Mouse (Mus musculus) forebrain, embryonic 13.5 days (tissue): ENCODE data around the gene Nek11. TPM values are rescaled to one million over a fixed set of nuclear protein-coding genes. Genes with fewer than 3 reads are reported as not detected.

Experiments
- ATAC-seq: fragments of 200-750 bp; cut with Nextera tagmentation; 2 replicates; pipeline ENCODE4 v1.8.0; 2017
- H3K27ac ChIP-seq: fragments of 300-500 bp; sonication (generic); 2 replicates; pipeline ENCODE4 v1.5.1; 2015; ENCODE audit warnings: inconsistent platforms, mild to moderate bottlenecking, moderate library complexity
- H3K27me3 ChIP-seq: fragments of 300-500 bp; sonication (generic); 2 replicates; pipeline ENCODE4 v1.6.1; 2015; ENCODE audit warnings: mild to moderate bottlenecking, inconsistent platforms
- H3K36me3 ChIP-seq: fragments of 300-500 bp; sonication (generic); 2 replicates; pipeline ENCODE4 v1.6.1; 2015; ENCODE audit warnings: mild to moderate bottlenecking, inconsistent platforms; ENCODE audit not compliant: poor library complexity, severe bottlenecking
- H3K4me1 ChIP-seq: fragments of 300-500 bp; sonication (generic); 2 replicates; pipeline ENCODE4 v1.6.1; 2015; ENCODE audit warnings: inconsistent platforms
- H3K4me2 ChIP-seq: fragments of 300-500 bp; sonication (generic); 2 replicates; pipeline ENCODE4 v1.6.1; 2015; ENCODE audit warnings: inconsistent platforms, mild to moderate bottlenecking, moderate library complexity
- H3K4me3 ChIP-seq: fragments of 300-500 bp; sonication (generic); 2 replicates; pipeline ENCODE4 v1.5.1; 2015; ENCODE audit warnings: mild to moderate bottlenecking, inconsistent platforms
- H3K9ac ChIP-seq: fragments of 300-500 bp; sonication (generic); 2 replicates; pipeline ENCODE4 v1.6.1; 2015; ENCODE audit warnings: mild to moderate bottlenecking, inconsistent platforms
- H3K9me3 ChIP-seq: fragments of 300-500 bp; sonication (generic); replicated peaks from 2 replicates; pipeline ENCODE4 v1.6.1; 2016; ENCODE audit warnings: inconsistent platforms
- WGBS: fragments of 180-500 bp; shearing (Covaris S2); methylation state at CpG from one replicate; pipeline ENCODE4 v1.1.7; 2015; 5-methylcytosine and 5-hydroxymethylcytosine counted together
- polyA plus RNA-seq: library from polyadenylated mRNA; unstranded; fragments of >200 nt; fragmentation: Nextera tagmentation; extraction: Ambion mirVana; gene quantifications from 2 replicates; pipeline ENCODE4 v1.2.1, GENCODE M21; 2015

The Nek11 gene
- polyA plus RNA-seq, 1 experiment from 2014 or later, result 2.0 TPM

GRCm38 (mm10) chr9:105309553-105310281 is 85.6 kb downstream of the Nek11 start:
- Histone ChIP-seq H3K4me2 (peak overlapping the region; percentile 21; the same call in 1 of the 2 replicates), H3K27me3 (no peaks in the 10 kb centered on the region), H3K9me3 (no peaks in the 10 kb centered on the region), H3K36me3 (no peaks in the 10 kb centered on the region), H3K9ac (no peak overlapping the region), H3K4me3 (no peak overlapping the region), H3K4me1 (peaks cover 21% of the 10 kb centered on the region), H3K27ac (peak overlapping the region; percentile 57)
- WGBS, result 29% methylated on average over 9 of the region's 9 CpGs
- peak; percentile 80 for ATAC-seq

GRCm38 (mm10) chr9:105306042-105306441 is 89.3 kb downstream of the Nek11 start:
- peaks cover 16% of the 10 kb centered on the region for H3K4me1 ChIP-seq
- WGBS, result 80% methylated on average over 2 of the region's 2 CpGs
- no peak overlapping the region for H3K27ac ChIP-seq
- no peaks in the 10 kb centered on the region for H3K36me3 ChIP-seq
- no peak for ATAC-seq
- no peaks in the 10 kb centered on the region for H3K9me3 ChIP-seq
- no peaks in the 10 kb centered on the region for H3K27me3 ChIP-seq
- no peak overlapping the region for H3K4me2 ChIP-seq
- H3K9ac ChIP-seq, result no peak overlapping the region
- H3K4me3 ChIP-seq, result no peak overlapping the region

- WGBS, result 86% methylated on average over 3 of the region's 3 CpGs
These were observed 93.1 kb downstream of the Nek11 start for GRCm38 (mm10) chr9:105302230-105302629.

GRCm38 (mm10) chr9:105301396-105301795 is 93.9 kb downstream of the Nek11 start:
- WGBS, result 95% methylated on average over 1 of the region's 1 CpGs
- no peaks in the 10 kb centered on the region for H3K9me3 ChIP-seq

More at GRCm38 (mm10) chr9:105302230-105302629, 93.1 kb downstream of the Nek11 start:
- no peaks in the 10 kb centered on the region for H3K9me3 ChIP-seq
- ATAC-seq, result no peak
- no peak overlapping the region for H3K9ac ChIP-seq
- no peaks in the 10 kb centered on the region for H3K36me3 ChIP-seq
- peaks cover under 1% of the 10 kb centered on the region; the same call in 1 of the 2 replicates for H3K4me1 ChIP-seq
- H3K27me3 ChIP-seq, result no peaks in the 10 kb centered on the region
- no peak overlapping the region for H3K4me2 ChIP-seq
- no peak overlapping the region for H3K4me3 ChIP-seq
- no peak overlapping the region for H3K27ac ChIP-seq

GRCm38 (mm10) chr9:105300738-105301325 is 94.5 kb downstream of the Nek11 start:
- Histone ChIP-seq H3K9ac (no peak overlapping the region), H3K4me1 (no peaks in the 10 kb centered on the region), H3K36me3 (no peaks in the 10 kb centered on the region), H3K4me3 (no peak overlapping the region), H3K27ac (no peak overlapping the region), H3K4me2 (no peak overlapping the region), H3K9me3 (no peaks in the 10 kb centered on the region), H3K27me3 (no peaks in the 10 kb centered on the region)
- 81% methylated on average over 2 of the region's 2 CpGs for WGBS
- ATAC-seq, result no peak

More at GRCm38 (mm10) chr9:105301396-105301795, 93.9 kb downstream of the Nek11 start:
- H3K4me1 ChIP-seq, result no peaks in the 10 kb centered on the region
- no peak overlapping the region for H3K4me2 ChIP-seq
- no peaks in the 10 kb centered on the region for H3K36me3 ChIP-seq
- H3K27me3 ChIP-seq, result no peaks in the 10 kb centered on the region
- H3K9ac ChIP-seq, result no peak overlapping the region
- ATAC-seq, result no peak
- no peak overlapping the region for H3K27ac ChIP-seq
- H3K4me3 ChIP-seq, result no peak overlapping the region

- no peaks in the 10 kb centered on the region for H3K36me3 ChIP-seq
- WGBS, result 48% methylated on average over 7 of the region's 7 CpGs
- H3K4me2 ChIP-seq, result no peak overlapping the region
- H3K27ac ChIP-seq, result no peak overlapping the region
- peaks cover 1% of the 10 kb centered on the region; the same call in 1 of the 2 replicates for H3K4me1 ChIP-seq
- no peaks in the 10 kb centered on the region for H3K27me3 ChIP-seq
- no peak for ATAC-seq
- no peak overlapping the region for H3K4me3 ChIP-seq
- no peaks in the 10 kb centered on the region for H3K9me3 ChIP-seq
- no peak overlapping the region for H3K9ac ChIP-seq
These were observed 110.7 kb downstream of the Nek11 start for GRCm38 (mm10) chr9:105284670-105285069.

- WGBS, result 16% methylated on average over 4 of the region's 4 CpGs
- 0 out of 2 replicates have a peak, but pooled peaks have one; percentile 21 for ATAC-seq
These were observed 112.6 kb downstream of the Nek11 start for GRCm38 (mm10) chr9:105282725-105283124.

GRCm38 (mm10) chr9:105274925-105275324 is 120.4 kb downstream of the Nek11 start:
- 0 out of 2 replicates have a peak, but pooled peaks cover 1% of the 10 kb centered on the region for H3K27me3 ChIP-seq
- H3K27ac ChIP-seq, result no peak overlapping the region
- no peak overlapping the region for H3K9ac ChIP-seq
- no peaks in the 10 kb centered on the region for H3K9me3 ChIP-seq
- peak; percentile 13; the same call in 1 of the 2 replicates for ATAC-seq
- 66% methylated on average over 3 of the region's 3 CpGs for WGBS
- no peak overlapping the region for H3K4me3 ChIP-seq
- H3K36me3 ChIP-seq, result no peaks in the 10 kb centered on the region
- no peak overlapping the region for H3K4me2 ChIP-seq
- peaks cover 20% of the 10 kb centered on the region for H3K4me1 ChIP-seq

More at GRCm38 (mm10) chr9:105282725-105283124, 112.6 kb downstream of the Nek11 start:
- H3K27ac ChIP-seq, result no peak overlapping the region
- H3K27me3 ChIP-seq, result no peaks in the 10 kb centered on the region
- no peaks in the 10 kb centered on the region for H3K36me3 ChIP-seq
- H3K9me3 ChIP-seq, result no peaks in the 10 kb centered on the region
- peaks cover 4% of the 10 kb centered on the region; the same call in 1 of the 2 replicates for H3K4me1 ChIP-seq
- H3K9ac ChIP-seq, result no peak overlapping the region
- H3K4me2 ChIP-seq, result no peak overlapping the region
- no peak overlapping the region for H3K4me3 ChIP-seq

- no peak overlapping the region for H3K4me2 ChIP-seq
- 50% methylated on average over 6 of the region's 6 CpGs for WGBS
- no peak overlapping the region for H3K9ac ChIP-seq
- no peaks in the 10 kb centered on the region for H3K36me3 ChIP-seq
- no peak overlapping the region for H3K27ac ChIP-seq
- no peak overlapping the region for H3K4me3 ChIP-seq
- H3K9me3 ChIP-seq, result no peaks in the 10 kb centered on the region
- H3K27me3 ChIP-seq, result 0 out of 2 replicates have a peak, but pooled peaks cover 3% of the 10 kb centered on the region
- H3K4me1 ChIP-seq, result peaks cover 20% of the 10 kb centered on the region
- 0 out of 2 replicates have a peak, but pooled peaks have one; percentile 41 for ATAC-seq
These were observed 121.0 kb downstream of the Nek11 start for GRCm38 (mm10) chr9:105274286-105274685.

GRCm38 (mm10) chr9:105272241-105272640 is 123.1 kb downstream of the Nek11 start:
- 0 out of 2 replicates have a peak, but pooled peaks cover 3% of the 10 kb centered on the region for H3K27me3 ChIP-seq
- no peak for ATAC-seq
- H3K27ac ChIP-seq, result no peak overlapping the region
- no peaks in the 10 kb centered on the region for H3K9me3 ChIP-seq
- H3K9ac ChIP-seq, result no peak overlapping the region
- 7% methylated on average over 7 of the region's 7 CpGs for WGBS
- H3K36me3 ChIP-seq, result no peaks in the 10 kb centered on the region
- H3K4me2 ChIP-seq, result no peak overlapping the region
- H3K4me1 ChIP-seq, result peaks cover 16% of the 10 kb centered on the region
- no peak overlapping the region for H3K4me3 ChIP-seq

GRCm38 (mm10) chr9:105263140-105263539 is 132.2 kb downstream of the Nek11 start:
- Histone ChIP-seq H3K4me1 (peaks cover 5% of the 10 kb centered on the region; the same call in 1 of the 2 replicates), H3K4me2 (no peak overlapping the region), H3K4me3 (no peak overlapping the region), H3K9ac (no peak overlapping the region), H3K27me3 (no peaks in the 10 kb centered on the region), H3K27ac (no peak overlapping the region), H3K9me3 (no peaks in the 10 kb centered on the region), H3K36me3 (no peaks in the 10 kb centered on the region)
- WGBS, result 78% methylated on average over 2 of the region's 2 CpGs
- no peak for ATAC-seq

- ATAC-seq, result no peak
- H3K4me2 ChIP-seq, result no peak overlapping the region
- no peak overlapping the region for H3K9ac ChIP-seq
- H3K4me3 ChIP-seq, result no peak overlapping the region
- H3K27ac ChIP-seq, result no peak overlapping the region
- no peaks in the 10 kb centered on the region for H3K27me3 ChIP-seq
- no peaks in the 10 kb centered on the region for H3K36me3 ChIP-seq
- WGBS, result 71% methylated on average over 10 of the region's 10 CpGs
- peaks cover 20% of the 10 kb centered on the region for H3K4me1 ChIP-seq
- no peaks in the 10 kb centered on the region for H3K9me3 ChIP-seq
These were observed 137.7 kb downstream of the Nek11 start for GRCm38 (mm10) chr9:105257668-105258067.
